Mouse (Mus musculus) heart, adult 2 months (tissue): ENCODE measurements around the gene Parp1. TPM values are rescaled to one million over a fixed set of nuclear protein-coding genes. Genes with fewer than 3 reads are reported as not detected.
"Not testable (repeated sequence)": the region's sequence is repeated elsewhere in the genome, so short reads cannot be mapped to it uniquely, and the experiment has no call there.

Source experiments
- DNase-seq, 2 experiments: peaks; one replicate each; pipeline ENCODE4 v3.0.0; 2021
- H3K27ac ChIP-seq: fragments of 200-600 bp; 2 replicates; pipeline ENCODE4 v1.8.1; 2022
- H3K27me3 ChIP-seq: fragments of 200-500 bp; 2 replicates; pipeline ENCODE4 v1.6.1; 2012; ENCODE audit warnings: mild to moderate bottlenecking, low read length, inconsistent platforms, mixed read lengths; ENCODE audit not compliant: control insufficient read depth, insufficient read depth
- H3K36me3 ChIP-seq: fragments of 200-500 bp; 2 replicates; pipeline ENCODE4 v1.6.1; 2012; ENCODE audit warnings: low read length, inconsistent platforms; ENCODE audit not compliant: control insufficient read depth, insufficient read depth
- H3K4me1 ChIP-seq: fragments of 200-500 bp; 2 replicates; pipeline ENCODE4 v1.6.1; 2011; ENCODE audit warnings: low read length; ENCODE audit not compliant: control insufficient read depth, insufficient read depth
- H3K4me3 ChIP-seq: fragments of 200-600 bp; 2 replicates; pipeline ENCODE4 v1.8.1; 2022
- H3K79me2 ChIP-seq: fragments of 200-500 bp; replicated peaks from 2 replicates; pipeline ENCODE4 v1.6.1; 2012; ENCODE audit warnings: mild to moderate bottlenecking, inconsistent platforms, low read length, moderate library complexity, mixed read lengths; ENCODE audit not compliant: control insufficient read depth, insufficient read depth
- H3K9ac ChIP-seq: fragments of 200-500 bp; 2 replicates; pipeline ENCODE4 v1.6.1; 2012; ENCODE audit warnings: low read depth, mild to moderate bottlenecking, control low read depth, inconsistent platforms, low read length, mixed read lengths
- CTCF ChIP-seq: fragments of 200-600 bp; IDR thresholded peaks from 2 replicates; pipeline ENCODE4 v1.8.1; 2022; ENCODE audit warnings: antibody characterized with exemption, mild to moderate bottlenecking, moderate library complexity
- EP300 ChIP-seq: fragments of 200-500 bp; IDR thresholded peaks from 2 replicates; pipeline ENCODE4 v1.6.1; 2011; ENCODE audit warnings: low read depth, low read length, control low read depth; ENCODE audit not compliant: insufficient read depth
- POLR2A ChIP-seq: fragments of 200-500 bp; IDR thresholded peaks from 2 replicates; pipeline ENCODE4 v1.6.1; 2011; ENCODE audit warnings: mild to moderate bottlenecking, low read depth, low read length, control low read depth; ENCODE audit not compliant: insufficient read depth
- WGBS: fragments of 180-500 bp; shearing (Covaris S2); methylation state at CpG from one replicate; pipeline ENCODE4 v1.1.7; 2018; 5-methylcytosine and 5-hydroxymethylcytosine counted together
- intact Hi-C: fragments of 180-260 bp; cut with DNase I; formaldehyde crosslinking; loops from one replicate; pipeline ENCODE4 v1.15.1; 2025
- polyA plus RNA-seq: library from polyadenylated mRNA; depleted of rRNA; stranded (reverse); fragments of >200 nt; gene quantifications from 2 replicates; pipeline ENCODE4 v1.2.3, GENCODE M21; 2012
- total RNA-seq, 2 experiments: library from RNA; stranded (reverse); gene quantifications; 2 replicates each; pipeline ENCODE4 v1.2.3; 2021

Parp1 gene
- total and polyA plus RNA-seq, 3 experiments: 19.5 to 60.2 (median 56.9) TPM

DNA sequence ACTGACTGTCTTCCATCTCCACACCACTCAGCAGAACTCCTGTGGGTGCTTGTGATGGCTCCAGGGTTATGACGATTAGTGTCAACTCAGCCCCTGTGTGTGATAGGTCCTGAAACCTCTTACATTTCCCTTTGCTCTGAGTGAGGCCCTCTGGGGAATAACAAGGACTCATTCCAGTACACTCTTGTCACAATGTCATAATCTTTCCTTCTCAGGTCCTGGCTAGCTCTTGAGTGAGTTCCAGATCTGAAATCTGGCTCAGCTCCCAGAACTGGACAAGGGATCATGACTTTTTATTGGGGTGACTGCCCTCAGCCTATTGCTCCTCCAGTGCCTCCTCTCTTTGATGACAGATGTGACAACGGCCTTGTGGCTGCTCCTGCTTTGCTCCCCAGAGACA, 57.4 kb downstream of the Parp1 start:
- intact Hi-C loops: no loop called here

DNA sequence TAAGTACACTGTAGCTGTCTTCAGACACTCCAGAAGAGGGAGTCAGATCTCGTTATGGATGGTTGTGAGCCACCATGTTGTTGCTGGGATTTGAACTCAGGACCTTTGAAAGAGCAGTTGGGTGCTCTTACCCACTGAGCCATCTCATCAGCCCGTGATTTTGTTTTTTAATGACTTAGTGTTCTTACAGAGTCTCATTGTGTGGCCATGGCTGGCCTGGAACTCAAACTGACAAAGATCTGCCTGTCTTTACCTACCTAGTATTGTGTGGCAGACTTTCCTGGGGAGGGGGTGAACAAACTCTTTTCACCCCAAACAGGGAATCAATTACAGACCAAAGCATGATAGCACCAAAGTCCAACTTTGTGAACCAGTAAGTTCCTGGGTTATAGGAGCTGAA, 69.1 kb downstream of the Parp1 start:
- DNase-seq, H3K4me1 ChIP-seq: not testable (repeated sequence)
- 97% methylated on average over 2 of the region's 2 CpGs for WGBS

More for the DNA sequence above, 57.4 kb downstream of the Parp1 start:
- Histone ChIP-seq H3K27ac (peak overlapping the region; percentile 40), H3K27me3 (no peaks in the 10 kb centered on the region), H3K9ac (no peak overlapping the region), H3K4me3 (no peak overlapping the region), H3K79me2 (no peaks in the 10 kb centered on the region), H3K4me1 (peaks cover 2% of the 10 kb centered on the region; the same call in 1 of the 2 replicates), H3K36me3 (no peaks in the 10 kb centered on the region)
- peak; percentile 23; the same call in 1 of the 2 replicates for TF ChIP-seq EP300
- 0 out of 2 replicates have a peak, but pooled peaks have one; percentile 4 for TF ChIP-seq CTCF
- no peak for TF ChIP-seq POLR2A
- WGBS: 6% methylated on average over 2 of the region's 2 CpGs
- DNase-seq: peak; percentile 45 to 74

DNA sequence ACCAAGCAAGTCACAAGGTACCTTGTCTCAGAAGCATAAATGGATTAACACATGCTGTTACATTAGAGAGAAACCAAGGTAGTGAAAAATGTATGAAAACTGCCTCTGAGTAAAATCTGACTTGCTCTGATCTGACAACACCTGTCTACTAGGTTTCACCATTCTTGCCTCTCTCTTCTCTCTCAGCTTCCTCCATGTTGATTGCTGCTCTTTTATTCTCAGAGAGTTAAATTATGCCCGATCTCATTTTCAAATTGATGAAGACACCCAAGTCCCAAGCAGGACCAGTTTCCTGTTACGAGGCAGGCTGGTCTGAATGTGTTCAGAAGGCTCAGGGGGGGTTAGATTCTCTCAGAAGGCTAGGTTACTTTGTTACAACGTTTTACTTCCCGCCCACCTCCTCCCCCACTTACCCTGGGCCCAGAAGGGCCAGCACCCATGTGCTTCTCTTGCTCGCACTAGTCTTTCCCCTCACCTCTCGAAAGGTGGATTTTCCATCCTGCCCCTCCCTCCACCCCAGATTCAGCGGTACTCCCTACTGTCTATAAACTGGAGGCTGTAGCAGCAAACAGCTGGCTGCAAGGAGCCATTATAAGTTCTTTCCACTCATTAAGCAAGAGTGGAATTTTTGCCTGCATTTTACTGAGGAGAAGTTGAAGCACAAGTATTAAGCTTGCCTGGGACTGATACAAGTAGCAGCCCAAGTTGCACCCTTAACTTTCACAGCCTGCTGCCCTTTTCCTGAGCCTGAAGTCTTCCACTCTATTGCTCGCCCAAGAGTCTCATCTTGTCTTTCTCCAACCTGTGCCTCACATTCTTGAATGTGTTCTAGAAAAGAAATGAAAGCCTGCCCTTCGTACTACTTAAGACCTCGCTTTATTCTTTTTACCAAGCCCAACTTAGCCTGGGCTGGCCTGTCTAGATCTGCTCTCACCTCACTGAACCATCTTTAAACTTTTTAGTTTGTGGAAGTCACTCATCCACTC, 71.0 kb downstream of the Parp1 start:
- TF ChIP-seq EP300: no peak
- TF ChIP-seq POLR2A: no peak
- no peak for TF ChIP-seq CTCF
- WGBS: 84% methylated on average over 10 of the region's 10 CpGs
- no peaks in the 10 kb centered on the region for H3K79me2 ChIP-seq
- H3K27ac ChIP-seq: no peak overlapping the region; the same call in 1 of the 2 replicates
- H3K4me3 ChIP-seq: peak overlapping the region; percentile 100; the same call in 1 of the 2 replicates
- no peak overlapping the region for H3K9ac ChIP-seq
- H3K4me1 ChIP-seq: peaks cover 4% of the 10 kb centered on the region
- intact Hi-C loops: loop anchor here (2.0 to 5.0 kb wide), 2 partner anchors 35 to 72 kb away; partner anchors contain the start of gene Parp1
- H3K36me3 ChIP-seq: no peaks in the 10 kb centered on the region
- DNase-seq: no peak
- H3K27me3 ChIP-seq: no peaks in the 10 kb centered on the region

More for the DNA sequence above, 69.1 kb downstream of the Parp1 start:
- H3K9ac ChIP-seq, H3K79me2 ChIP-seq, H3K4me3 ChIP-seq, H3K27me3 ChIP-seq, H3K36me3 ChIP-seq, H3K27ac ChIP-seq, intact Hi-C loops: not testable (repeated sequence)

DNA sequence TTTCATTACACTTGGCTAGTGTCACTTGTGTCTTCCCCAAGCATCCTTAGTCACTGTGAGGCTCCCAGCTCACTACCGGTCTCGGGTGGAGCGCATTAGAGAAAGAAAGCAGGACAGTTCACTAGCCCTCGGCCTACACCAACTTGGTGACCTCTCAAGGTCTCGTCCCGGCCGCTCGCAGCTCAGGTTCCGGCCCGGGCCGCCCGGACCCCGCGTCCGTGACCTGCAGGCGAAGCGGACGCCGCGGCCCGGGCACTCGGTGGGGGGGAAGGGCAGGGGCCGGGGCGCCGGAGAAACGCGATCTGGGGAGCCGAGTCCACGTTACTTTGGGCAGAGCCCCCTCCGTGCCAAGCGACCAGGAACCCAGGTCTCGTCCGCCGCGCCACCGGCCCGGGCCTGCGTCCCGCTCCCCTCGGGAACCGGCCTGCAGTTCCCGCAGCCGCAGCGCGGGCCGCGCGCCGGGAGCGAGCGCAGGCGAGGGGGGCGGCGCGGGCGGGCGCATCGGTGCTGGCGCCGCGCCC, 71.9 kb downstream of the Parp1 start:
- Histone ChIP-seq H3K4me3 (peak overlapping the region; percentile 100), H3K4me1 (peaks cover 4% of the 10 kb centered on the region), H3K36me3 (no peaks in the 10 kb centered on the region), H3K79me2 (no peaks in the 10 kb centered on the region), H3K27me3 (no peaks in the 10 kb centered on the region), H3K27ac (peak overlapping the region; percentile 70), H3K9ac (peak overlapping the region; percentile 78)
- WGBS: 1% methylated on average over 32 of the region's 61 CpGs
- intact Hi-C loops: loop anchor here (2.0 to 5.0 kb wide), 2 partner anchors 36 to 73 kb away; partner anchors contain the start of gene Parp1
- no peak for DNase-seq
- TF ChIP-seq POLR2A (no peak), EP300 (no peak), CTCF (peak; percentile 35; the same call in 1 of the 2 replicates)

DNA sequence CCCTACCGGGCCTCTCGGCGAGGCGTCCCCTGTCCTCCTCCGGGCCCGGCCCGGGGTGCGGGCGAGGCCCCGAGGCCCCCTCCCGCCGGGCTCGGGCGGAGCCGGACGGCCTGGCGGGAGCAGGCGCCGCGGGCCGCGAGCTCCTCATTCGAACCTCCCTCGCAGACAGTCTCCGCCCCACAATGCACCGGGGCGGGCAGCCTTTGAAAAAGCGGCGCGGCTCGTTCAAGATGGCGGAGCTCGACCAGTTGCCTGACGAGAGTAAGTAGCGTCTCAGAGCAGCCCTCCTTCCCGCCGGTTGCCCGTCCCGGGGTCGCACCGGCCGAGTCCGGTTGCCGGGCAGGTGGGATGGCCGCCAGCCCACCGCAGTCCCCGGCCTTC, 72.4 kb downstream of the Parp1 start, which contains the start of gene Lin9:
TSS of gene Lin9 (plus strand) at position 14 of the 381 bp plus-strand sequence.
- no peaks in the 10 kb centered on the region for H3K36me3 ChIP-seq
- peaks cover 4% of the 10 kb centered on the region for H3K4me1 ChIP-seq
- H3K9ac ChIP-seq: peak within 1 kb of the TSS; percentile 88
- TF ChIP-seq POLR2A: no peak
- TF ChIP-seq CTCF: no peak
- no peak for TF ChIP-seq EP300
- DNase-seq: peak; percentile 93 to 95
- intact Hi-C loops: loop anchor here (2.0 to 5.0 kb wide), 2 partner anchors 36 to 74 kb away; partner anchors contain the start of gene Parp1
- 1% methylated on average over 43 of the region's 47 CpGs for WGBS
- no peaks in the 10 kb centered on the region for H3K27me3 ChIP-seq
- peak within 1 kb of the TSS; percentile 100 for H3K4me3 ChIP-seq
- H3K27ac ChIP-seq: peak within 1 kb of the TSS; percentile 70
- H3K79me2 ChIP-seq: no peaks in the 10 kb centered on the region
